Mouse (Mus musculus): ENCODE measurements around the gene Nepn.

- TF ChIP-seq CTCF (conservative IDR thresholded peaks at IDR 0.05; ENCODE audit: insufficient read depth, insufficient read length, low read depth, low read length) (no peak), POLR2A (IDR thresholded peaks at IDR 0.05; ENCODE audit: low read depth, low read length) (no peak)
Observed at GRCm38 (mm10) chr10:52389438-52389837, 666 bp downstream of the Nepn start.
